Mouse (Mus musculus) heart, adult 8-10 months (tissue): ENCODE data around the gene Tmbim1. TPM values are rescaled to one million over a fixed set of nuclear protein-coding genes. Genes with fewer than 3 reads are reported as not detected.
"Not testable (repeated sequence)": the region's sequence is repeated elsewhere in the genome, so short reads cannot be mapped to it uniquely, and the experiment has no call there.

ENCODE experiments used
- DNase-seq: peaks from one replicate; pipeline ENCODE4 v3.0.0; 2022; ENCODE audit warnings: low spot score
- total RNA-seq, 4 experiments: library from RNA; stranded (reverse); gene quantifications; 2 replicates each; pipeline ENCODE4 v1.2.4; 2022

Tmbim1 gene
- total RNA-seq = 10 to 100 TPM; 40.4 to 45.1 (median 44.2) TPM

GRCm38 (mm10) chr1:74305522-74305921, at the start of gene Tmbim1:
Gene Tmbim1 (minus strand): TSS chr1:74305622.
- no peak for DNase-seq

- DNase-seq = no peak
These were observed 48.2 kb upstream of the Tmbim1 start for GRCm38 (mm10) chr1:74353453-74354229.

- DNase-seq = no peak
These were observed 47.2 kb upstream of the Tmbim1 start for GRCm38 (mm10) chr1:74352532-74353096.

- DNase-seq = no peak
These were observed 45.9 kb upstream of the Tmbim1 start for GRCm38 (mm10) chr1:74351185-74351769.

- DNase-seq = no peak
These were observed 38.9 kb upstream of the Tmbim1 start for GRCm38 (mm10) chr1:74344163-74344916.

GRCm38 (mm10) chr1:74343161-74343560, 37.7 kb upstream of the Tmbim1 start:
- DNase-seq = no peak

- DNase-seq = no peak
These were observed 36.9 kb upstream of the Tmbim1 start for GRCm38 (mm10) chr1:74342308-74342707.

GRCm38 (mm10) chr1:74341898-74342297, 36.5 kb upstream of the Tmbim1 start:
- DNase-seq = no peak

- DNase-seq = not testable (repeated sequence)
These were observed 35.6 kb upstream of the Tmbim1 start for GRCm38 (mm10) chr1:74340992-74341391.

GRCm38 (mm10) chr1:74340361-74340764, 34.9 kb upstream of the Tmbim1 start:
- peak; percentile 60 for DNase-seq

- DNase-seq = no peak
These were observed 34.5 kb upstream of the Tmbim1 start for GRCm38 (mm10) chr1:74339917-74340316.

- no peak for DNase-seq
These were observed 33.2 kb upstream of the Tmbim1 start for GRCm38 (mm10) chr1:74338626-74339025.

GRCm38 (mm10) chr1:74338013-74338412, 32.6 kb upstream of the Tmbim1 start:
- no peak for DNase-seq

- no peak for DNase-seq
These were observed 31.9 kb upstream of the Tmbim1 start for GRCm38 (mm10) chr1:74337241-74337771.

GRCm38 (mm10) chr1:74335436-74336170, 30.2 kb upstream of the Tmbim1 start:
- DNase-seq = no peak

- DNase-seq = peak; percentile 80
These were observed 29.6 kb upstream of the Tmbim1 start for GRCm38 (mm10) chr1:74335033-74335432.

- no peak for DNase-seq
These were observed 29.2 kb upstream of the Tmbim1 start for GRCm38 (mm10) chr1:74334607-74335006.

- no peak for DNase-seq
These were observed 27.5 kb upstream of the Tmbim1 start for GRCm38 (mm10) chr1:74332930-74333329.

- peak; percentile 94 for DNase-seq
These were observed 26.9 kb upstream of the Tmbim1 start for GRCm38 (mm10) chr1:74332241-74332763.

- peak; percentile 67 for DNase-seq
These were observed 25.7 kb upstream of the Tmbim1 start for GRCm38 (mm10) chr1:74331046-74331681.
